Mouse (Mus musculus): ENCODE results near the gene Cdkl4.

Cdkl4 gene

DNA sequence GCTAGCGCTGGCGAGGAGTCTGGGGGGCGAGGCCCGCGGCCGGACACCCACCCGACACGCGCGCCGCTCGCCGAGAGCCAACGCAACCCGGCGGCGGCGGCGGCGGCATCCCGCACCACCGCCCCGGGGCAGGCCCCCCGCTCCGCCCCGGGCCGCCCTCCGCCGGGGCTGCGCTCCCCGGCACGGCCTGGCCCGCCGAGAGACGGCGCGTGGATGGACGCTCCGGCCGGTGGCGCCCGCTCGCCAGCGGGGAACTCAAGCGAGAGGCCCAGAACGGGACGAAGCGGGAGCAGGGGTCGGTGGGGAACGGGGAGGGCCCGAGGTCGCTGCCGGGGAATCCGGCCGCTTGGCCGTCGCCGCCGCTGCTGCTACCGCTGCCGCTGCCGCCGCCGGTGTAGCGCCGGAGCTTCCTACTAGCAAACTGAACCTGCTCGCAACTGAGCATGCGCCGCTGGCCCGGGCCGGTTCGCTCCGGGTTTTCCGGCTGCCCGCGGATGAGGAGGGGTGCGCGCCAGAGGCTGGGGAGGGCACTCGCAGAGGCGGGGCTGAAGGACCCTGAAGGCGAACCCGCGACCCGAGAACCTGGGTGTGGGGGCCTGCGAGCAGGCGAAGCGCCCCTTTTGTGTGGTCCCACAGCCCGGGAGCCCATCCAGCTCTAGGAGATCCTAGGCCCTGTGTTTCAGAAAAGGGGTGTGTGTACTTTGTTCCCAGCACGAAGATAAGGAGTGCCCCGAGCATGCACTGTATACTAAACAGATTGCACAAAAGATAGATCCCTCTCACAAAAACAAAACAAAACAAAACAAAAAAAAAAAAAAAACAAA is 97.4 kb downstream of the Cdkl4 start, which contains the start of gene Sos1:
TSS of gene Sos1 (minus strand) at position 423 of the 824 bp plus-strand sequence.
- DNase-seq (ENCODE audit: low read depth, low spot score): peak; percentile 89

DNA sequence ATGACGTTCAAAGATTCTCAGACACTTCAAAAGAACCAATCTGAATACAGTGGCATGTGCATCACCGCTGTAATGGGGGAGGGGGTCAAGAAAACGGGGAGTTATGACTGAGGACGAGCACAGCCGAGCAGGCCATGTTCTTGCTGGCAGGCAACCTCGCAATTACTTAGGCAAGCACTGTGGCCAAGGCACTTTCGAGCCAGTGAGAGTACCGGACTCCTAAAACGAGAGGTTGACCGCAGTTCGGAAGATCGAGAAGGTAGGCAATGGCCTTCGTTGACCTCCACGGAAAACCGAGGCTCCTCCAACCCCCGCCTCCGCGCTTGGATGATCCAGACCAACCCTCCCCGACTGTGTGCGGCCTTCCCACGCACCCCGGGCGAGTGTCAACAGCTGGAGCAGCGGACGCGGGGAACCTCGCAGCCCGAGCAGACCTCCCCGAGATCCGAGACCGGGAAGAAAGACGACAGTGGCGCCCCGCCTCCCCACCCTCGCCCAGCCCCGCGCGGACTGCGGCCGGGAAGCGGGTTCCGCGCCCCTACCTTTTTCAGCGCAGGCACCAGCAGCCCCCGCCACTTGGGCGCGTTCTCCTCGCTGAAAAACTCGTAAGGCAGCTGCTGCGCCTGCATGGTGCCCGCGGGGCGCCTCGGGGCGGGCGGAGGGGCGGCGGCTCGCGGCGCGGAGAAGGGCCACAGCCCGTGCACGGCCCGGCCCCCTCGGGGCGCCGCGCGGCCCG is 98.2 kb downstream of the Cdkl4 start:
- peak; percentile 63 for DNase-seq (ENCODE audit: low read depth, low spot score)

DNA sequence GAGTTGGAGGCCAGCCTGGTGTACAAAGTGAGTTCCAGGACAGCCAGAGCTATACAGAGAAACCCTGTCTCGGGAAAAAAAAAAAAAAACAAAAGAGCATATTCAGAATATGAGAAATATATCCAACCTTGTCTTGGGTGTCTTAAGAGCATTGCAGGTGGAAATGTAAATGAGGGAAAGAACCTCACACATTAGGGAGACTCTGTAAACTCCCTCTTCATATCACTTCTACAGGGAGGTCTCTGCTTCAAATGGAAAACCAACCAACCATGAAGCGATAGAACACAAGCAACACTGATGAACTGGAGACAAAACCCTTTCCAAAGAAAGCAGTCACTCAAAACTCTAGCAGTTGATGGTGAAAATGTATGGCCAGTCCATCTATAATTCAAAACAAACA is 99.9 kb downstream of the Cdkl4 start:
- no peak for DNase-seq (ENCODE audit: low read depth, low spot score)

DNA sequence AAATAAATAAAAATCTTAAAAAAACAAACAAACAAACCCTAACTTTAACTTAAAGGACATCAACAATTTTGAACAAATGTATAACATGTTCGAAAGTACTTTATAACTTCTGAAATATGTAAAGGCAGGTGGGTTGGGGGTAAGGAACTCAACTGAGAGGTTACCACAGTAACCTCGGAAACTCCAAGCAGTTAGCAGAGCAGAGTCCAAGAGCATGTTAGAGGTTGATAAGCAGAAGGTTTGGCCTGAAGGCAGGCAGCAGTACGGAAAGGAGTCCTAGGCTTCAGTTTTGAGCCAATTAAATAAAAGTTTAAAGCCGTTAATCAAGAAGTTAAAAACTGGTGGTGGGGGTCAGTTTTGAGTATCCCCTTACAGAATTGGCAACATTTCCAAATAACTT is 101.1 kb downstream of the Cdkl4 start:
- DNase-seq (ENCODE audit: low read depth, low spot score): no peak
